Mouse (Mus musculus): ENCODE data around the gene Inpp4b.

DNA sequence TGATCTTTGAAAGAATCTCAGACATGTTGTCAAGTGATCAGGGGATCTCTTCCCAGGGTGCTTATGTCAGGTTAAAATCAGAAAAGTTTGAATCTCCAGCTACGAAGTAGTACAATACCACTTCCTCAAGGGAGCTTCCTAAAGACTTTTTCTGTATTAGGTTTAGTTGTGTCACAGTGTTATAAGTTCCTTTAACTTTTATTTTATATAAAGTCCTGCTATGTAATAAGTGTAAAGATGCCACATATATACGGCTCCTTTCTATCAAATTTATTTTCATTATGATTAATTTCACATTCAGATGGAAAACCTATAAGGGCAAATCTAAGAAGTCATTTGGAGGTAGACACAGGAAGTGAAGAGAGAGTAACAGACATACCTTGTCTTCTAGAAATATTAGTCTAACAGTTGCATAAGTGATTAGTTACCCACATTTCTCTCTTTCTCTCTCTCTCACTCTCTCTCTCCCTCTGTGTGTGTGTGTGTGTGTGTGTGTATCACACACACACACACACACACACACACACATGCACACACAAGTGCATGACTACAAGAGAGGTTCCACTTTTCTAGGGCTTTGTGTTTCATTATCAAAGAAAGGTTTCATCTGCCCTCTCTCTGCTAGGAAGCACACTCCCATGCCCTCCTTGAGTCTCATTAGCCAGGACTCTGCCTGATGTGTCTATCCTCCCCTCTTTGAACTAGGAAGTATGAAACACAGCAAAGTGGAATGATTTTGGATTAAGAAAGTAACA, 438.7 kb downstream of the Inpp4b start:
- TF ChIP-seq EP300 (optimal IDR thresholded peaks at IDR 0.05) (no peak), CTCF (IDR thresholded peaks at IDR 0.05; ENCODE audit: low read depth) (no peak)

Measured in stomach, postnatal 0 days (tissue).